Mouse (Mus musculus) hindbrain, embryonic 14.5 days (tissue): ENCODE data around the gene Rapsn. TPM values are rescaled to one million over a fixed set of nuclear protein-coding genes. Genes with fewer than 3 reads are reported as not detected.
A peak's percentile ranks its signal among the peaks of the same experiment; 100 is the strongest.
"Not testable (repeated sequence)": the region's sequence is repeated elsewhere in the genome, so short reads cannot be mapped to it uniquely, and the experiment has no call there.

Experiments used
- ATAC-seq: fragments of 200-750 bp; cut with Nextera tagmentation; 2 replicates; pipeline ENCODE4 v1.8.0; 2017; ENCODE audit warnings: moderate number of reproducible peaks, mild to moderate bottlenecking, moderate TSS enrichment, moderate library complexity; ENCODE audit not compliant: low FRiP score
- DNase-seq: peaks from one replicate; pipeline ENCODE4 v3.0.0-alpha.2; 2015; ENCODE audit warnings: low spot score
- H3K27ac ChIP-seq: fragments of 300-500 bp; sonication (generic); 2 replicates; pipeline ENCODE4 v1.5.1; 2014; ENCODE audit warnings: mild to moderate bottlenecking, moderate library complexity
- H3K27me3 ChIP-seq: fragments of 300-500 bp; sonication (generic); 2 replicates; pipeline ENCODE4 v1.6.1; 2014; ENCODE audit warnings: mild to moderate bottlenecking, low read length, mixed read lengths; ENCODE audit not compliant: control insufficient read depth, insufficient read depth
- H3K36me3 ChIP-seq: fragments of 300-500 bp; sonication (generic); replicated peaks from 2 replicates; pipeline ENCODE4 v1.6.1; 2014; ENCODE audit not compliant: control insufficient read depth, insufficient read depth
- H3K4me1 ChIP-seq: fragments of 300-500 bp; sonication (generic); replicated peaks from 2 replicates; pipeline ENCODE4 v1.6.1; 2014; ENCODE audit warnings: antibody characterized with exemption, low read length, mixed read lengths; ENCODE audit not compliant: control insufficient read depth, insufficient read depth
- H3K4me2 ChIP-seq: fragments of 300-500 bp; sonication (generic); replicated peaks from 2 replicates; pipeline ENCODE4 v1.6.1; 2014; ENCODE audit warnings: mild to moderate bottlenecking, moderate library complexity
- H3K4me3 ChIP-seq: fragments of 300-500 bp; sonication (generic); replicated peaks from 2 replicates; pipeline ENCODE4 v1.5.1; 2014; ENCODE audit warnings: mild to moderate bottlenecking, low read length
- H3K9ac ChIP-seq: fragments of 300-500 bp; sonication (generic); 2 replicates; pipeline ENCODE4 v1.6.1; 2014
- H3K9me3 ChIP-seq: fragments of 300-500 bp; sonication (generic); 2 replicates; pipeline ENCODE4 v1.6.1; 2016; ENCODE audit warnings: low read length; ENCODE audit not compliant: control insufficient read depth
- WGBS: fragments of 180-500 bp; shearing (Covaris S2); extraction: QIAGEN DNeasy Blood & Tissue Kit; methylation state at CpG from one replicate; pipeline ENCODE4 v1.1.7; 2014; 5-methylcytosine and 5-hydroxymethylcytosine counted together
- polyA plus RNA-seq: library from polyadenylated mRNA; unstranded; fragments of >200 nt; fragmentation: Nextera tagmentation; extraction: Ambion mirVana; gene quantifications from 2 replicates; pipeline ENCODE4 v1.2.1, GENCODE M21; 2014

Gene Rapsn
- polyA plus RNA-seq, 1 experiment from 2014 or later = 1.1 TPM

DNA sequence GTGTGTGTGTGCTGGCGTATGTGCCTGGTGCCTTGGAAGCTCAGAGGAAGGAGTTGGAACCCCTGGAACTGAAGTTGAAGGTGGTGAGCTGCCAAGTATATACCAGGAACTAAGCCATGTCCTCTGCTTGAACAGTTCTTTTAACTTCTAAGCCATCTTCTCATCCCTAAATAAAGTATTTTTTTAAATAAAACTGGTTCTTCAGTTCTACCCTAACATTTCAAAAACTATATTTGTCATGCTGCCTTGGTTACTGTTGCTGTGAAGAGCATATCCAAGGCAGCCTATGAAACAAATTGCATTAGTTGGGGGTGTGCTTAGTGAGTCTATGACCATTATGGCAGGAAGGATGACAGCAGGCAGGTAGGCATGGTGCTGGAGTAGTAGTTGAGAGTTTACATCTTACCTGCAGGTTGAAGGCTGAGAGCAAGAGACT lies 10.3 kb upstream of the Rapsn start:
- H3K9ac ChIP-seq = no peak overlapping the region
- WGBS = 78% methylated on average over 1 of the region's 1 CpGs
- DNase-seq = no peak
- H3K9me3 ChIP-seq = no peaks in the 10 kb centered on the region
- H3K4me1 ChIP-seq = no peaks in the 10 kb centered on the region
- H3K27ac ChIP-seq = no peak overlapping the region
- no peak overlapping the region for H3K4me3 ChIP-seq
- no peak overlapping the region for H3K4me2 ChIP-seq
- H3K36me3 ChIP-seq = peaks cover 6% of the 10 kb centered on the region
- no peak for ATAC-seq
- H3K27me3 ChIP-seq = no peaks in the 10 kb centered on the region

DNA sequence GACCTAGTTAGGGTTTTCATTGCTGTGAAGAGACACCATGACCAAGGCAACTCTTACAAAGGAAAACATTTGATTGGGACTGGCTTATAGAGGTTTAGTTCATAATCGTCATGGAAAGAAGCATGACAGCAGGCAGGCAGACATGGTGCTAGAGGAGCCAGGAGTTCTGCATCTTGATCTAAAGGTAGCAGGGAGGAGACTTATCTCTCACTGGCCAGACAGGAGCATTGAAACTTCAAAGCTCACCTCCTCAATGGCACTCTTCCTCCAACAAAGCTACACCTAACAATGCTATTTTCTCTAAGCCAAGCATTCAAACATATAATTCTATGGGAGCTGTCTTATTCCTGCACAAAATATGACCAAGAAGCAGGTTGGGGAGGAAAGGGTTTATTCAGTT lies 8.9 kb upstream of the Rapsn start:
- ATAC-seq = no peak
- H3K9me3 ChIP-seq = no peaks in the 10 kb centered on the region
- no peak overlapping the region for H3K27ac ChIP-seq
- no peak overlapping the region for H3K4me3 ChIP-seq
- no peaks in the 10 kb centered on the region for H3K4me1 ChIP-seq
- 78% methylated on average over 1 of the region's 1 CpGs for WGBS
- H3K4me2 ChIP-seq = no peak overlapping the region
- DNase-seq = no peak
- H3K27me3 ChIP-seq = no peaks in the 10 kb centered on the region
- no peaks in the 10 kb centered on the region for H3K36me3 ChIP-seq
- no peak overlapping the region for H3K9ac ChIP-seq

DNA sequence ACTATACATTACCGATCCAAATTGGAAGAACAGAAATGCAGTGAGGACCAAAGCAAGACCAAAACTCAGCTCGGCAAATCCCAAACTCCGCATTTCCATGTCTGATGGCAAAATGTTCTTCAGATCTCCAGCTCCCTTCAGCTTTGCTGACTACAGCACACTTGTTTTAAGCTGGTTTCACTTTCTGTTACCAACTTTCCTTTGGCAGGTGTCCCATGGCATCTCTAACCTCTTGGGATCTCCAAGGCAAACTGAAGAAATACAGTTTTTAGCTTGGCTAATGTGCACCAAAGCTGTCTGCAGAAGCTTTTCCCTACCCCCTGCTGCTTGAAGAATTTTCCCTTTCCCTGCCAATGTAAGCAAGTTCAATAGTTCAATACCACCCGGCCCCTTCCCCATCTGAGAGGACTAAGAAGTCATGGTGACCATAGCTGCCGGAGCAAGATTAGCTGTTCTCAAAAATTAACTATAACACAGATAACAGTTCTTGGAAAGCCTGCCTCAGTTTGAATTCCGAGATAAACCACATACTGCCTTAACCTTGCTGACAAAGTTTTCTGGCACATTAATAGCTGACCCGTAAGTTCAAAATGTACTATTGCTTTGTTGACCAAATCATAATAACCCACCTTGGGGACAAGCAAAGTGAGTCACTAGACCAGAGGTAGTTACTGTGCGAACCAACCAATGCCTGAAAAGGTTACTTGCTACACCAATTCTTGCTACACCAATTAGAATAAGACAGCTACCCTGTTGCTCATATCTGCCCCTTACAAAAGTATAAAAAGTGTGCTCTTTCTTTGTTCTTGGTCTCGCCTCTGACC lies 7.8 kb upstream of the Rapsn start:
- no peak for DNase-seq
- no peak for ATAC-seq
- no peaks in the 10 kb centered on the region for H3K9me3 ChIP-seq
- H3K4me3 ChIP-seq = no peak overlapping the region
- no peak overlapping the region for H3K27ac ChIP-seq
- no peaks in the 10 kb centered on the region for H3K4me1 ChIP-seq
- 76% methylated on average over 9 of the region's 9 CpGs for WGBS
- H3K9ac ChIP-seq = no peak overlapping the region
- H3K27me3 ChIP-seq = no peaks in the 10 kb centered on the region
- H3K36me3 ChIP-seq = no peaks in the 10 kb centered on the region
- H3K4me2 ChIP-seq = no peak overlapping the region

DNA sequence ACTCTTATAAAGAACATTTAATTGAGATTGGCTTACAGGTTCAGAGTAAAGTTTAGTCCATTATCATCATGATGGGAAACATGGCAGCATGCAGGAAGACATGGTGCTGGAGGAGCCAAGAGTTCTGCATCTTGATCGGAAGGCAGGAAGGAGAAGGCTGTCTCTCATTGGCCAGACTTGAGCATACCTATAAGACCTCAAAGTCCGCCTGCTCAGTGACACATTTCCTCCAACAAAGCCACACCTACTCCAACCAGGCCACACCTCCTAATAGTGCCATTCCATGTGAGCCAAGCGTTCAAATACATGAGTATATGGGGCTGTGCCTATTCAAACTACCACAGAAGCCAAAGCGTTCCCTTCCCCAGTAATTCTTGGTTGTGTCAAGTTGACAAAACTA lies 4.2 kb upstream of the Rapsn start:
- no peak for ATAC-seq
- Histone ChIP-seq H3K4me2 (no peak overlapping the region), H3K4me3 (no peak overlapping the region)

DNA sequence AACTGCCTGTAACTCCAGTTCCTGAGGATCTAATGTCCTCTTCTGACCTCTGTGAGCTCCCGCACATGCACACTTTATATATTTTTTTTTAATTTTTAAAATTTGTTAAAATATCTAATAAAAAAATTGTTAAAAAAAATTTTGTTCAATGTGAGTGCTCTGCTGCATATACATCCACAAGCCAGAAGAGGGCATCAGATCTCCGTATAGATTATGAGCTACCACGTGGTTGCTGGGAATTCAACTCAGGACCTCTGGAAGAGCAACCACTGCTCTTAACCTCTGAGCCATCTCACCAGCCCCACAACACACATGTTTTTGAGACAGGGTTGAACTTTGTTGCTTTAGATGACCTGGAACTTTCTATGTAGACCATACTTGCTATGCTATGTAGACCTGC lies 2.4 kb upstream of the Rapsn start:
- Histone ChIP-seq H3K9me3 (no peaks in the 10 kb centered on the region), H3K4me2 (no peak overlapping the region), H3K27me3 (no peaks in the 10 kb centered on the region), H3K4me1 (no peaks in the 10 kb centered on the region), H3K9ac (no peak overlapping the region), H3K27ac (no peak overlapping the region), H3K36me3 (no peaks in the 10 kb centered on the region), H3K4me3 (no peak overlapping the region)
- no peak for ATAC-seq
- 16% methylated on average over 3 of the region's 3 CpGs for WGBS
- DNase-seq = no peak

More for the DNA sequence above, 4.2 kb upstream of the Rapsn start:
- 82% methylated on average over 4 of the region's 4 CpGs for WGBS
- Histone ChIP-seq H3K27ac (no peak overlapping the region), H3K4me1 (no peaks in the 10 kb centered on the region), H3K36me3 (no peaks in the 10 kb centered on the region), H3K9ac (no peak overlapping the region), H3K9me3 (no peaks in the 10 kb centered on the region), H3K27me3 (no peaks in the 10 kb centered on the region)
- no peak for DNase-seq

DNA sequence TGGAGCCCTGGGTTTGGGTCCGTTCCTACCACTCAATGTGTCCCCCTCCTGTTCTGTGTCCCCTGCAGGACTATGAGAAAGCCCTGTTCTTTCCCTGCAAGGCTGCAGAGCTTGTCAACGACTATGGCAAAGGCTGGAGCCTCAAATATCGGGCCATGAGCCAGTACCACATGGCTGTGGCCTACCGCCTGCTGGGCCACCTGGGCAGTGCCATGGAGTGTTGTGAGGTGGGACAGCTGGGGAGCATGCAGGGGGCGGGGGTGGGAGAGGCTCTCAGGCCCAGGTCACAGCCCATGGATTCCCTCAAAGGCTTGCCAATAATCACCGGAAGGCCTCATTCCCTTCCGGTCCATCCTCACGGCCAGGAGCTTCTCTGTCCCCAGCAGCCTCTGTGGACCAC lies 6.4 kb downstream of the Rapsn start:
- WGBS = 69% methylated on average over 8 of the region's 8 CpGs

DNA sequence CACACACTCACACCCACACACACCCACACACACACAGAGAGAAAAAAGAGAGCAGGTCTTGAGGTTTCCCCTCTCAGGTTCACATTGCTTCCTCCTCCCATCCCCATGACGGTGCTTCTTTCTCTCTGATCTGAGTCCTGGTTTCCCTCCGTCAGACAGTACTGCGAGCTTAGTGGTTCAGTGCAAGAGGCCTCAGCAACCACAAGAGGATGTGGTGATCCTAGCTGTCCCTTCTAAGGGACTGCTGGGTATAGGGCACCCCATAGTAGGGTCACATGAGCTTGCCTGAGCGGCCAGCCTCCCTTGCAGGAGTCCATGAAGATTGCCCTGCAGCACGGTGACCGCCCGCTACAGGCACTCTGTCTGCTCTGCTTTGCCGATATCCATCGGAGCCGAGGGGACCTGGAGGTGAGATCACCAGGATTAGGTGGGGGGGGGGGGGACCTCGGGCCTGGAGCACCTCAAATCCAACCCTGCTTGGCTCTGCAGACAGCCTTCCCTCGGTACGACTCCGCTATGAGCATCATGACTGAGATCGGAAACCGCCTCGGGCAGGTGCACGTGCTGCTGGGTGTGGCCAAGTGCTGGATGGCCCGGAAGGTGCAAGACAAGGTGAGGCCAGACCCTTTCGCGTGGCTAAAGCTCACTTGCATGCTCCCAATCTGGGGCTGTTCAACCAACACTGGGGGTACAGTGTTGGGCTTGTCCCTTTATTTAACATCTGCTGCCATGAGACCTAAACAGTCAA lies 7.4 kb downstream of the Rapsn start:
- no peaks in the 10 kb centered on the region for H3K27me3 ChIP-seq
- H3K9ac ChIP-seq = no peak overlapping the region
- DNase-seq (no peak), ATAC-seq (0 out of 2 replicates have a peak, but pooled peaks have one; percentile 27)
- H3K4me1 ChIP-seq = no peaks in the 10 kb centered on the region
- no peak overlapping the region for H3K27ac ChIP-seq
- H3K9me3 ChIP-seq = no peaks in the 10 kb centered on the region
- WGBS = 77% methylated on average over 21 of the region's 21 CpGs
- H3K36me3 ChIP-seq = no peaks in the 10 kb centered on the region
- H3K4me2 ChIP-seq = no peak overlapping the region
- no peak overlapping the region for H3K4me3 ChIP-seq

More for the DNA sequence above, 6.4 kb downstream of the Rapsn start:
- no peak for ATAC-seq
- Histone ChIP-seq H3K9me3 (no peaks in the 10 kb centered on the region), H3K36me3 (no peaks in the 10 kb centered on the region), H3K27ac (no peak overlapping the region), H3K4me3 (no peak overlapping the region), H3K27me3 (no peaks in the 10 kb centered on the region), H3K4me1 (no peaks in the 10 kb centered on the region), H3K9ac (no peak overlapping the region), H3K4me2 (no peak overlapping the region)
- no peak for DNase-seq

DNA sequence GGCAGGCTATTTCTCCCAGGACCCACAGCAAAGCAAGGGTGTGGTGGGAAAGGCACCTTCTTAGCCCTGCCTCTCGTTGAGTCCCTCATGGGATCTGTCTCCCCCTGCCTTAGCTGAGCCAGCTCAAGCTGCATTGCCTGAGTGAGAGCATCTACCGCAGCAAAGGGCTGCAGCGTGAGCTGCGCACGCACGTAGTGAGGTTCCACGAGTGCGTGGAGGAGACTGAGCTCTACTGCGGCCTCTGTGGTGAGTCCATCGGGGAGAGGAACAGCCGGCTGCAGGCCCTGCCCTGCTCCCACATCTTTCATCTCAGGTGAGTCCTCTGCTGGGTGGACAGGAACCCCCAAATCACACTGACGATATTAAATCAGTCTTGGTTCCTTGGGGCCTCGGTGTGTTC lies 9.3 kb downstream of the Rapsn start:
- H3K4me2 ChIP-seq = no peak overlapping the region
- H3K4me3 ChIP-seq = no peak overlapping the region
- WGBS = 89% methylated on average over 13 of the region's 13 CpGs
- no peaks in the 10 kb centered on the region for H3K27me3 ChIP-seq
- H3K9ac ChIP-seq = no peak overlapping the region
- H3K9me3 ChIP-seq = no peaks in the 10 kb centered on the region
- H3K27ac ChIP-seq = no peak overlapping the region
- no peaks in the 10 kb centered on the region for H3K36me3 ChIP-seq
- no peaks in the 10 kb centered on the region for H3K4me1 ChIP-seq
- DNase-seq = no peak
- 0 out of 2 replicates have a peak, but pooled peaks have one; percentile 21 for ATAC-seq

DNA sequence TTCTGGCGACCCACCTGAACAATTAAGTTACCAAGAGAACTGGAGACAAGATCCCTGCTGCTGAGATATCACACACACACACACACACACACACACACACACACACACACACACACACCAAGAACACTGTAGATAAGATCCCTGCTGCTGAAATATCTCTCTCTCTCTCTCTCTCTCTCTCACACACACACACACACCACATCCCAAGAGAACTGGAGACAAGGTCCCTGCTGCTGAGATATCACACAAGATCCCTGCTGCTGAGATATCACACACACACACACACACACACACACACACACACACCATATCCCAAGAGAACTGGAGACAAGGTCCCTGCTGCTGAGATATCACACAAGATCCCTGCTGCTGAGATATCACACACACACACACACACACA lies 10.4 kb downstream of the Rapsn start:
- H3K4me2 ChIP-seq, H3K9me3 ChIP-seq, H3K27ac ChIP-seq, H3K9ac ChIP-seq, H3K27me3 ChIP-seq, H3K4me3 ChIP-seq, H3K4me1 ChIP-seq, H3K36me3 ChIP-seq, DNase-seq, ATAC-seq: not testable (repeated sequence)
- 100% methylated on average over 1 of the region's 1 CpGs for WGBS
